Mouse (Mus musculus) bone marrow macrophage, adult 2 months (primary cell): ENCODE data around the gene Fam173b. TPM values are rescaled to one million over a fixed set of nuclear protein-coding genes. Genes with fewer than 3 reads are reported as not detected.

ENCODE experiments used
- H3K27ac ChIP-seq: 2 replicates; pipeline ENCODE4 v1.5.1; 2012; ENCODE audit warnings: low read depth, low read length; ENCODE audit not compliant: insufficient read depth
- H3K4me1 ChIP-seq: 2 replicates; pipeline ENCODE4 v1.6.1; 2012; ENCODE audit warnings: low read length; ENCODE audit not compliant: control insufficient read depth, insufficient read depth
- H3K4me3 ChIP-seq: 2 replicates; pipeline ENCODE4 v1.5.1; 2012; ENCODE audit warnings: mild to moderate bottlenecking, low read length, moderate library complexity; ENCODE audit not compliant: insufficient read depth
- CTCF ChIP-seq: IDR thresholded peaks from 2 replicates; pipeline ENCODE4 v1.5.1; 2012; ENCODE audit warnings: low read depth, mild to moderate bottlenecking, low read length, moderate library complexity
- POLR2A ChIP-seq: IDR thresholded peaks from 2 replicates; pipeline ENCODE4 v1.6.1; 2012; ENCODE audit warnings: mild to moderate bottlenecking, low read depth, low read length, borderline replicate concordance
- polyA plus RNA-seq: library from polyadenylated mRNA; stranded (reverse); fragments of >200 nt; gene quantifications from 2 replicates; pipeline ENCODE4 v1.2.4, GENCODE M21; 2012; ENCODE audit not compliant: missing spikeins, insufficient read depth, insufficient read length

The Fam173b gene
- polyA plus RNA-seq, 1 experiment: 14.4 TPM

GRCm38 (mm10) chr15:31586519-31586918, 15.1 kb upstream of the Fam173b start:
- TF ChIP-seq CTCF (peak; percentile 95), POLR2A (no peak)
- Histone ChIP-seq H3K4me3 (no peak overlapping the region), H3K27ac (no peak overlapping the region), H3K4me1 (peaks cover 6% of the 10 kb centered on the region; the same call in 1 of the 2 replicates)

GRCm38 (mm10) chr15:31587789-31588188, 13.9 kb upstream of the Fam173b start:
- Histone ChIP-seq H3K4me1 (peaks cover 6% of the 10 kb centered on the region; the same call in 1 of the 2 replicates), H3K27ac (no peak overlapping the region), H3K4me3 (no peak overlapping the region)
- TF ChIP-seq POLR2A (no peak), CTCF (no peak)

GRCm38 (mm10) chr15:31588989-31589640, 12.5 kb upstream of the Fam173b start:
- H3K27ac ChIP-seq: no peak overlapping the region
- no peaks in the 10 kb centered on the region for H3K4me1 ChIP-seq
- H3K4me3 ChIP-seq: no peak overlapping the region
- TF ChIP-seq CTCF: no peak
- TF ChIP-seq POLR2A: no peak

- Histone ChIP-seq H3K4me1 (no peaks in the 10 kb centered on the region), H3K27ac (no peak overlapping the region), H3K4me3 (no peak overlapping the region)
- TF ChIP-seq POLR2A (no peak), CTCF (no peak)
Observed at GRCm38 (mm10) chr15:31590176-31590575, 11.5 kb upstream of the Fam173b start.

GRCm38 (mm10) chr15:31592531-31592930, 9.1 kb upstream of the Fam173b start:
- Histone ChIP-seq H3K4me1 (no peaks in the 10 kb centered on the region), H3K4me3 (no peak overlapping the region), H3K27ac (no peak overlapping the region)
- TF ChIP-seq CTCF: no peak
- no peak for TF ChIP-seq POLR2A

DNA sequence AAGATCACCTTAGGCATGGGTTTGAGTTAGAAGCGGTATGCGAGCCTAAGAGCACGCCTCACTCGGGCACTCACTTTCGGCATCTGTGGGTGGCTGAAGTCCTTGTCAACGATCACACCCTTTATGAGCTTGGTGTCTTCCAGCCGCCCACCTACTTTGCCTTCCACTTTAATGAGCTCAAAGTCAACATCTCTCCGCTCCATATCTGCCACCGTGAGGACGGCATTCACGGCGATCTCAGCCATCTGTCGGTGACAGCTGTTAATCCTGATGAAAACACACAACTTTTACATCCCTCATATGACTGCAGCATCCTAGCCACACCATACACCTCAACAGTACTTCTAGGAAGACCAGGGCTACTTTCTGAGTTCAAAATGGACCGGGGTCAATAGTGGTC, 7.4 kb upstream of the Fam173b start:
- Histone ChIP-seq H3K4me1 (peaks cover 9% of the 10 kb centered on the region), H3K4me3 (no peak overlapping the region), H3K27ac (no peak overlapping the region)
- TF ChIP-seq CTCF: no peak
- no peak for TF ChIP-seq POLR2A

GRCm38 (mm10) chr15:31595651-31596050, 6.0 kb upstream of the Fam173b start:
- no peak for TF ChIP-seq CTCF
- Histone ChIP-seq H3K4me1 (peaks cover 17% of the 10 kb centered on the region), H3K4me3 (no peak overlapping the region), H3K27ac (no peak overlapping the region)

DNA sequence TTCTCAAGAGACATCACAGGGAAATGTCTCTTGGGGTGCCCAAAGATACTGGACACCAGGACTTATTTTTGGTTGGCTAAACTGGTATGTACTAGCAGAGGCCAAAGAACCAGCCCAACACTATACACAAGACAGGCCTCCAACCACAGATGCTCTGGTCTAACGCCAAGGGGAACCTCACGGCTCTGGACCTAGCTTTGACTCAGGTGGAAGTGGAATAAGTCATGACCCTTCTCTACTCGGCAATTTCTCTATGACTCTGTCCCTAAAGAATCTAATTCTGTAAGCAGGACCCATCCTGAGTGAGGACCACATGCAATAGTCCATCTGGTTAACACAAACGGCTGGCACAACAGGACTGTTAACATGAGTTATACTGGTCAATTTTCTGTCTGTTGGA, 1.8 kb upstream of the Fam173b start:
- TF ChIP-seq CTCF (no peak), POLR2A (no peak)
- Histone ChIP-seq H3K27ac (no peak overlapping the region), H3K4me3 (peak overlapping the region; percentile 71), H3K4me1 (peaks cover 22% of the 10 kb centered on the region)

GRCm38 (mm10) chr15:31601279-31601645, 390 bp upstream of the Fam173b start:
- H3K4me1 ChIP-seq: peaks cover 22% of the 10 kb centered on the region
- no peak for TF ChIP-seq POLR2A
- TF ChIP-seq CTCF: no peak
- peak overlapping the region; percentile 52 for H3K27ac ChIP-seq
- H3K4me3 ChIP-seq: peak overlapping the region; percentile 71

- Histone ChIP-seq H3K4me3 (peak overlapping the region; percentile 71), H3K27ac (peak overlapping the region; percentile 19), H3K4me1 (peaks cover 22% of the 10 kb centered on the region)
- TF ChIP-seq POLR2A (no peak), CTCF (no peak)
Observed at GRCm38 (mm10) chr15:31602426-31602825, 774 bp downstream of the Fam173b start.

- TF ChIP-seq CTCF (no peak), POLR2A (no peak)
- no peak overlapping the region for H3K27ac ChIP-seq
- peaks cover 20% of the 10 kb centered on the region for H3K4me1 ChIP-seq
- H3K4me3 ChIP-seq: peak overlapping the region; percentile 71; the same call in 1 of the 2 replicates
Observed at GRCm38 (mm10) chr15:31603113-31603512, 1.5 kb downstream of the Fam173b start.
